Mouse (Mus musculus): ENCODE measurements around the gene Myt1l.

The Myt1l gene

GRCm38 (mm10) chr12:29766158-29766557, 238.0 kb downstream of the Myt1l start:
- no peak for DNase-seq (ENCODE audit: low read depth, low spot score)
- Histone ChIP-seq H3K36me3 (ENCODE audit: control insufficient read depth, insufficient read depth, low read length, poor library complexity, severe bottlenecking) (no peaks in the 10 kb centered on the region), H3K27me3 (ENCODE audit: control insufficient read depth, insufficient read depth, low read length, poor library complexity, severe bottlenecking) (no peaks in the 10 kb centered on the region)

GRCm38 (mm10) chr12:29771791-29772190, 243.6 kb downstream of the Myt1l start:
- no peak for DNase-seq (ENCODE audit: low read depth, low spot score)
- H3K36me3 ChIP-seq (ENCODE audit: control insufficient read depth, insufficient read depth, low read length, poor library complexity, severe bottlenecking), result no peaks in the 10 kb centered on the region

GRCm38 (mm10) chr12:29772401-29772800, 244.2 kb downstream of the Myt1l start:
- H3K36me3 ChIP-seq (ENCODE audit: control insufficient read depth, insufficient read depth, low read length, poor library complexity, severe bottlenecking), result no peaks in the 10 kb centered on the region
- DNase-seq (ENCODE audit: low read depth, low spot score), result no peak
- no peaks in the 10 kb centered on the region for H3K27me3 ChIP-seq (ENCODE audit: control insufficient read depth, insufficient read depth, low read length, poor library complexity, severe bottlenecking)

More at GRCm38 (mm10) chr12:29771791-29772190, 243.6 kb downstream of the Myt1l start:
- H3K27me3 ChIP-seq (ENCODE audit: control insufficient read depth, insufficient read depth, low read length, poor library complexity, severe bottlenecking), result no peaks in the 10 kb centered on the region

GRCm38 (mm10) chr12:29778901-29779300, 250.7 kb downstream of the Myt1l start:
- no peak for DNase-seq (ENCODE audit: low read depth, low spot score)
- H3K36me3 ChIP-seq (ENCODE audit: control insufficient read depth, insufficient read depth, low read length, poor library complexity, severe bottlenecking), result no peaks in the 10 kb centered on the region
- H3K27me3 ChIP-seq (ENCODE audit: control insufficient read depth, insufficient read depth, low read length, poor library complexity, severe bottlenecking), result no peaks in the 10 kb centered on the region

GRCm38 (mm10) chr12:29789319-29790050, 261.3 kb downstream of the Myt1l start:
- no peaks in the 10 kb centered on the region for H3K36me3 ChIP-seq (ENCODE audit: control insufficient read depth, insufficient read depth, low read length, poor library complexity, severe bottlenecking)
- no peaks in the 10 kb centered on the region for H3K27me3 ChIP-seq (ENCODE audit: control insufficient read depth, insufficient read depth, low read length, poor library complexity, severe bottlenecking)
- DNase-seq (ENCODE audit: low read depth, low spot score), result no peak

GRCm38 (mm10) chr12:29790051-29790386, 261.8 kb downstream of the Myt1l start:
- no peak for DNase-seq (ENCODE audit: low read depth, low spot score)
- Histone ChIP-seq H3K27me3 (ENCODE audit: control insufficient read depth, insufficient read depth, low read length, poor library complexity, severe bottlenecking) (no peaks in the 10 kb centered on the region), H3K36me3 (ENCODE audit: control insufficient read depth, insufficient read depth, low read length, poor library complexity, severe bottlenecking) (no peaks in the 10 kb centered on the region)

- Histone ChIP-seq H3K36me3 (ENCODE audit: control insufficient read depth, insufficient read depth, low read length, poor library complexity, severe bottlenecking) (no peaks in the 10 kb centered on the region), H3K27me3 (ENCODE audit: control insufficient read depth, insufficient read depth, low read length, poor library complexity, severe bottlenecking) (no peaks in the 10 kb centered on the region)
- DNase-seq (ENCODE audit: low read depth, low spot score), result no peak
Observed at GRCm38 (mm10) chr12:29792998-29793397, 264.8 kb downstream of the Myt1l start.

GRCm38 (mm10) chr12:29795107-29795673, 267.0 kb downstream of the Myt1l start:
- DNase-seq (ENCODE audit: low read depth, low spot score), result no peak
- Histone ChIP-seq H3K36me3 (ENCODE audit: control insufficient read depth, insufficient read depth, low read length, poor library complexity, severe bottlenecking) (no peaks in the 10 kb centered on the region), H3K27me3 (ENCODE audit: control insufficient read depth, insufficient read depth, low read length, poor library complexity, severe bottlenecking) (no peaks in the 10 kb centered on the region)

GRCm38 (mm10) chr12:29798595-29799391, 270.6 kb downstream of the Myt1l start:
- no peak for DNase-seq (ENCODE audit: low read depth, low spot score)
- no peaks in the 10 kb centered on the region for H3K27me3 ChIP-seq (ENCODE audit: control insufficient read depth, insufficient read depth, low read length, poor library complexity, severe bottlenecking)
- H3K36me3 ChIP-seq (ENCODE audit: control insufficient read depth, insufficient read depth, low read length, poor library complexity, severe bottlenecking), result no peaks in the 10 kb centered on the region

GRCm38 (mm10) chr12:29806415-29806814, 278.2 kb downstream of the Myt1l start:
- Histone ChIP-seq H3K36me3 (ENCODE audit: control insufficient read depth, insufficient read depth, low read length, poor library complexity, severe bottlenecking) (no peaks in the 10 kb centered on the region), H3K27me3 (ENCODE audit: control insufficient read depth, insufficient read depth, low read length, poor library complexity, severe bottlenecking) (no peaks in the 10 kb centered on the region)
- DNase-seq (ENCODE audit: low read depth, low spot score), result no peak

GRCm38 (mm10) chr12:29809569-29810185, 281.5 kb downstream of the Myt1l start:
- Histone ChIP-seq H3K36me3 (ENCODE audit: control insufficient read depth, insufficient read depth, low read length, poor library complexity, severe bottlenecking) (no peaks in the 10 kb centered on the region), H3K27me3 (ENCODE audit: control insufficient read depth, insufficient read depth, low read length, poor library complexity, severe bottlenecking) (no peaks in the 10 kb centered on the region)

GRCm38 (mm10) chr12:29815466-29815865, 287.3 kb downstream of the Myt1l start:
- H3K36me3 ChIP-seq (ENCODE audit: control insufficient read depth, insufficient read depth, low read length, poor library complexity, severe bottlenecking), result no peaks in the 10 kb centered on the region
- no peaks in the 10 kb centered on the region for H3K27me3 ChIP-seq (ENCODE audit: control insufficient read depth, insufficient read depth, low read length, poor library complexity, severe bottlenecking)
- DNase-seq (ENCODE audit: low read depth, low spot score), result no peak

More at GRCm38 (mm10) chr12:29809569-29810185, 281.5 kb downstream of the Myt1l start:
- no peak for DNase-seq (ENCODE audit: low read depth, low spot score)

- no peak for DNase-seq (ENCODE audit: low read depth, low spot score)
- Histone ChIP-seq H3K27me3 (ENCODE audit: control insufficient read depth, insufficient read depth, low read length, poor library complexity, severe bottlenecking) (no peaks in the 10 kb centered on the region), H3K36me3 (ENCODE audit: control insufficient read depth, insufficient read depth, low read length, poor library complexity, severe bottlenecking) (no peaks in the 10 kb centered on the region)
Observed at GRCm38 (mm10) chr12:29816130-29816529, 287.9 kb downstream of the Myt1l start.

- no peak for DNase-seq (ENCODE audit: low read depth, low spot score)
- Histone ChIP-seq H3K27me3 (ENCODE audit: control insufficient read depth, insufficient read depth, low read length, poor library complexity, severe bottlenecking) (no peaks in the 10 kb centered on the region), H3K36me3 (ENCODE audit: control insufficient read depth, insufficient read depth, low read length, poor library complexity, severe bottlenecking) (no peaks in the 10 kb centered on the region)
Observed at GRCm38 (mm10) chr12:29816761-29817160, 288.6 kb downstream of the Myt1l start.

GRCm38 (mm10) chr12:29822216-29822615, 294.0 kb downstream of the Myt1l start:
- no peaks in the 10 kb centered on the region for H3K36me3 ChIP-seq (ENCODE audit: control insufficient read depth, insufficient read depth, low read length, poor library complexity, severe bottlenecking)
- no peaks in the 10 kb centered on the region for H3K27me3 ChIP-seq (ENCODE audit: control insufficient read depth, insufficient read depth, low read length, poor library complexity, severe bottlenecking)
- DNase-seq (ENCODE audit: low read depth, low spot score), result no peak
